Mouse (Mus musculus): ENCODE measurements around the gene Ankrd54. TPM values are rescaled to one million over a fixed set of nuclear protein-coding genes. Genes with fewer than 3 reads are reported as not detected.
"Not testable (repeated sequence)": the region's sequence is repeated elsewhere in the genome, so short reads cannot be mapped to it uniquely, and the experiment has no call there.

Ankrd54 gene
- polyA plus RNA-seq, 1 experiment from 2014 or later, result 40.9 TPM

DNA sequence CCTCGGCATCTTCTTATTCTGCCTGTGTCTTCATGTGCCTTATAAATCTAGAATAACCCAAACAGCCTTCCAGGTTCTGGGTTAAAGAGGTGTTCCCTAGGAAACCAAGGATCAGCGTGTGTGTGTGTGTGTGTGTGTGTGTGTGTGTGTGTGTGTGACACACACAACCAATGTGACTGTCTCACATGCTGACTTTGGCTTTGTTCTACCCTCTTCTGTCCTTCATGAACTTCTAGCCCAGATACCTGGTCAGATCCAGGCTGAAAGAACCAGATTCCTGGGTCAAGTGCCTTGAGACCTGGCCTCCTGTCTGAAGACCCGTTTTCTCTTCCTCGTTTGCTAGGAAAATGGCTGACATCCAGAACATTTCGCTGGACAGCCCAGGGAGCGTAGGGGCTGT, 21.1 kb downstream of the Ankrd54 start, which contains the start of gene Galr3:
Galr3 (plus strand) TSS at position 301 of the 400 bp plus-strand sequence.
- no peak within 1 kb of the TSS; the same call in 1 of the 2 replicates for H3K9ac ChIP-seq (ENCODE audit: low read depth, low read length)
- 64% methylated on average over 6 of the region's 6 CpGs for WGBS (ENCODE audit: insufficient replicate concordance)
- no peaks in the 10 kb centered on the region for H3K36me3 ChIP-seq (ENCODE audit: control insufficient read depth, insufficient read depth)
- H3K4me3 ChIP-seq (ENCODE audit: low read depth, low read length), result peak within 1 kb of the TSS; percentile 51
- ATAC-seq (ENCODE audit: low read depth), result no peak
- peaks cover 25% of the 10 kb centered on the region for H3K4me1 ChIP-seq (ENCODE audit: control insufficient read depth, low read depth, low read length)
- no peak within 1 kb of the TSS for H3K27ac ChIP-seq (ENCODE audit: low read length)
- H3K27me3 ChIP-seq (ENCODE audit: control insufficient read depth, insufficient read depth, low read depth, low read length), result peaks cover 38% of the 10 kb centered on the region
- no peaks in the 10 kb centered on the region for H3K9me3 ChIP-seq (replicated peaks; ENCODE audit: control insufficient read depth, low read length)
- peak within 1 kb of the TSS; percentile 76 for H3K4me2 ChIP-seq (ENCODE audit: low read depth, low read length)

DNA sequence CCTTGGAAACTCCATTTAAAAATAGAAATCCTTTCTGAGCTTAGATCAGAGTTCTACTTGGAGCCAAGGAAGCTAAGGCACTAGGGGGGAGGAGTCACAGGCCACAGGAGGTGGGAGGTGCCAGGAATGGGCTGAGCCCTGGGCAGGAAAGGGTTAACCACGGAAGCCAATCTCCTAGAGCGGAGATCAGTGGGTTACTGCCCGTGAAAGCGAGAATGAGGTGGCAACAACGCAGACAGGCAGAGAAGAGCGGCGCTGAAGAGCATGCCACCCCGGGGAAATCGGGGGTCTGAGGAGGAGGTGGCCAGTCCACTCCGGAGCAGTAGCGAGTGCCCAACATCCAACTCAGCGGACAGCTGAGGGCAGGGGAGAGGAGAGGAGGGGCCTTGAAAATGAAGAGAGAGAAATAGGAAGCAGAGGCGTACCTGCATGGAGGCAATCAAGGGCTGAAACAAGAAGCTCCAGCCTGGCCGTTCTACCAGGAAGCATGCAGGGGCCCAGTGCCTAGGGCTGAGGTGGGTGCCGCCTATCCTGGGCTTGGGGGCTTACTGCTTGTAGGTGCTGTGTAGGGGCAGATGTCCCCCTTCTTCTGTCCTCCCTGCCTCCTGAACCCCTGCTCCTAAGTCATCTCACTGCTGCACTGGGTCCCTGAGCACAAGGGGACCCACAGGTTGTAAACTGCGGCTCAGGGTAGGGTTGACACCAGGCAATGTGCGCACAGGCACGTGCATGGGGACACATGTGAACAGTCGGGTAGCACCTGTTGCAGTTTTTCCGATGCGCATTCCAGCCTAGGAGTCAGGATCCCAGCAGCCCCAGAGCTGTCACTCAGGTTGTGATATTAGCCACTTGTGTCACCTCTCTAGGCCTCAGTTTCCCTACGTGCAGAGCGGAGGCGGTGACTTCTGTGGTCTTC, 21.9 kb downstream of the Ankrd54 start:
- H3K36me3 ChIP-seq (ENCODE audit: control insufficient read depth, insufficient read depth), result no peaks in the 10 kb centered on the region
- WGBS (ENCODE audit: insufficient replicate concordance), result 10% methylated on average over 24 of the region's 24 CpGs
- peak overlapping the region; percentile 49 for H3K4me2 ChIP-seq (ENCODE audit: low read depth, low read length)
- H3K4me1 ChIP-seq (ENCODE audit: control insufficient read depth, low read depth, low read length), result peaks cover 25% of the 10 kb centered on the region
- H3K9me3 ChIP-seq (replicated peaks; ENCODE audit: control insufficient read depth, low read length), result no peaks in the 10 kb centered on the region
- no peak for ATAC-seq (ENCODE audit: low read depth)
- H3K9ac ChIP-seq (ENCODE audit: low read depth, low read length), result no peak overlapping the region
- H3K4me3 ChIP-seq (ENCODE audit: low read depth, low read length), result peak overlapping the region; percentile 30
- no peak overlapping the region for H3K27ac ChIP-seq (ENCODE audit: low read length)
- H3K27me3 ChIP-seq (ENCODE audit: control insufficient read depth, insufficient read depth, low read depth, low read length), result peaks cover 38% of the 10 kb centered on the region

DNA sequence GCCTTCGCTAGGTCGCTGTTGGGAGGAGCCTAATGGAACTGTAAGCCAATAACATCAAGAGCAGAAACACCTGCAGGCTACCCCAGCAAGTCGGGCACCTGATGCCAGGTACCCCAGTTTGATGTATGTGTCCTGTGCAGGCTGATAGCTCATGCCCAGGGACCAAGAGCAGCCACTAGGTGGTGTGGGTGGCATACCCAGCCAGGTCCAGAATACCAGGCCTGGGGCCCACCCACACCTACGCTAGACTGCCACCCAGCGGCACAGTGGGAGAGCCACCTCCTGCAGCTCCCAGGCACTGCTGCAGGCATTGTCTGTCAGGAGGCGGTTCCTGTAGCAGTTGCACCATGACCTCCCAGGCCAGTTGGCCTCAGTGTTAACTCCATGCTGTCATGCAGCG, 23.8 kb downstream of the Ankrd54 start:
- Histone ChIP-seq H3K9ac (ENCODE audit: low read depth, low read length) (no peak overlapping the region), H3K27ac (ENCODE audit: low read length) (no peak overlapping the region), H3K4me3 (ENCODE audit: low read depth, low read length) (no peak overlapping the region), H3K36me3 (ENCODE audit: control insufficient read depth, insufficient read depth) (no peaks in the 10 kb centered on the region), H3K9me3 (replicated peaks; ENCODE audit: control insufficient read depth, low read length) (no peaks in the 10 kb centered on the region), H3K4me1 (ENCODE audit: control insufficient read depth, low read depth, low read length) (peaks cover 23% of the 10 kb centered on the region), H3K4me2 (ENCODE audit: low read depth, low read length) (no peak overlapping the region), H3K27me3 (ENCODE audit: control insufficient read depth, insufficient read depth, low read depth, low read length) (peaks cover 30% of the 10 kb centered on the region)
- 10% methylated on average over 7 of the region's 7 CpGs for WGBS (ENCODE audit: insufficient replicate concordance)
- ATAC-seq (ENCODE audit: low read depth), result peak; percentile 78

DNA sequence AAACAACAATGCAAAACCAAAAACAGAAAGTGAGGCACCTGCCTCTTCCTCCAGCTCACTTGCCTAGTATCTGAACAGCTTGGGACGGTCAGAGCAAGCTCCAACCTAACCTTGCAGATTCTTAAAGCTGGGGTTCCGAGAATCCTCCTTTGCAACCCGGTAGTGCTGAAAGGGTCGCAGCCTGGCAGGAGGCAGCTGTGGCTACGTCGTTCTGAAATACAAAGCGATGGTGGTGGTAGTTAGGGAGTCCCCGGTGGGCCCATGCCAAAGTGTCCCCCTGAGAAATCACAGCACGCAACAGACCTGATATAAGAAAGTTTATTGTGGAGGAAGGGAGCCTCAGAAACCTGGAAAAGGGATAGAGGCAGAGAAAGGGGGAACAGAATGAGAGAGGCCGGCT, 24.4 kb downstream of the Ankrd54 start:
- H3K4me3 ChIP-seq (ENCODE audit: low read depth, low read length), result no peak overlapping the region
- H3K27me3 ChIP-seq (ENCODE audit: control insufficient read depth, insufficient read depth, low read depth, low read length), result peaks cover 25% of the 10 kb centered on the region
- no peak overlapping the region for H3K9ac ChIP-seq (ENCODE audit: low read depth, low read length)
- ATAC-seq (ENCODE audit: low read depth), result no peak
- no peak overlapping the region for H3K27ac ChIP-seq (ENCODE audit: low read length)
- peak overlapping the region; percentile 57; the same call in 1 of the 2 replicates for H3K4me2 ChIP-seq (ENCODE audit: low read depth, low read length)
- no peaks in the 10 kb centered on the region for H3K36me3 ChIP-seq (ENCODE audit: control insufficient read depth, insufficient read depth)
- WGBS (ENCODE audit: insufficient replicate concordance), result 58% methylated on average over 10 of the region's 10 CpGs
- H3K9me3 ChIP-seq (replicated peaks; ENCODE audit: control insufficient read depth, low read length), result no peaks in the 10 kb centered on the region
- peaks cover 23% of the 10 kb centered on the region for H3K4me1 ChIP-seq (ENCODE audit: control insufficient read depth, low read depth, low read length)

DNA sequence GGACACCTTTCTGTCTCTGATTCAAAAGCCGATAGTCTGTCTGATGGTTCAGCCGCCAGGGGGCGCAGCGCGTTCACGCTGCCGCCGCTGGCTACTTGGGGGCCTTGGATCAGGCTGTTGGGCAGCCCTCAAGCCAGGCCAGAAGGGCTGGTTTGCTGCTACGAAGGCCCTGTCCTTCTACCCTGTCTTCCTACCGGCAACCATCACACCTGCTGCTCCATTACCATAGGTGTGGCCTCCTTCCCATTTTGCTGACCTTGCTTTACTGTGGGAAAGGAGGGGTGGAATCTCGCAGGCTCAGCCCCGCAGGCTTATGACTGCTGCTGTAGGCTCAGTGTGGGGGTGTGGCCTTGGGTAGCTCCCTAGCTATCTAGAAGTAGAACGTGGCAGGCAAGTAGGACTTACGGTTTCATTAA, 24.8 kb downstream of the Ankrd54 start:
- peak; percentile 33 for ATAC-seq (ENCODE audit: low read depth)
- H3K4me1 ChIP-seq (ENCODE audit: control insufficient read depth, low read depth, low read length), result peaks cover 23% of the 10 kb centered on the region
- WGBS (ENCODE audit: insufficient replicate concordance), result 5% methylated on average over 14 of the region's 14 CpGs
- peak overlapping the region; percentile 25; the same call in 1 of the 2 replicates for H3K4me3 ChIP-seq (ENCODE audit: low read depth, low read length)
- H3K27ac ChIP-seq (ENCODE audit: low read length), result no peak overlapping the region
- peaks cover 20% of the 10 kb centered on the region for H3K27me3 ChIP-seq (ENCODE audit: control insufficient read depth, insufficient read depth, low read depth, low read length)
- H3K4me2 ChIP-seq (ENCODE audit: low read depth, low read length), result peak overlapping the region; percentile 57
- H3K9ac ChIP-seq (ENCODE audit: low read depth, low read length), result no peak overlapping the region
- H3K9me3 ChIP-seq (replicated peaks; ENCODE audit: control insufficient read depth, low read length), result no peaks in the 10 kb centered on the region
- no peaks in the 10 kb centered on the region for H3K36me3 ChIP-seq (ENCODE audit: control insufficient read depth, insufficient read depth)

DNA sequence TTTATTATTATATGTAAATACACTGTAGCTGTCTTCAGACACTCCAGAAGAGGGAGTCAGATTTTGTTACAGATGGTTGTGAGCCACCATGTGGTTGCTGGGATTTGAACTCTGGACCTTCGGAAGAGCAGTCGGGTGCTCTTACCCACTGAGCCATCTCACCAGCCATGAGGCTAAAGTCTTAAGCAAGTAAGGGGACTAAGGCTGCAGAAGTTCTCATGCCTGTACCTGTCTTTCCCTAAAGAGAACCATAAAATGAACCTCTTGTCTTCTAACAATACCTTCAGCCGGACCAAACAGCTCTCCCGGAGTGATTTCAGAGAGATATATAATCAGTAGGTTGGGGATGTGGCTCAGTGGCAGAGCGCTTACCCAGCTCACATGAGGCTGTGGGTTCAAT, 30.8 kb downstream of the Ankrd54 start:
- Histone ChIP-seq H3K4me1 (ENCODE audit: control insufficient read depth, low read depth, low read length) (peaks cover 10% of the 10 kb centered on the region), H3K27me3 (ENCODE audit: control insufficient read depth, insufficient read depth, low read depth, low read length) (peaks cover 51% of the 10 kb centered on the region)
- H3K9me3 ChIP-seq (replicated peaks; ENCODE audit: control insufficient read depth, low read length); H3K9ac ChIP-seq (ENCODE audit: low read depth, low read length); ATAC-seq (ENCODE audit: low read depth); H3K4me3 ChIP-seq (ENCODE audit: low read depth, low read length); H3K27ac ChIP-seq (ENCODE audit: low read length); H3K4me2 ChIP-seq (ENCODE audit: low read depth, low read length); H3K36me3 ChIP-seq (ENCODE audit: control insufficient read depth, insufficient read depth): not testable (repeated sequence)
- 72% methylated on average over 5 of the region's 5 CpGs for WGBS (ENCODE audit: insufficient replicate concordance)

DNA sequence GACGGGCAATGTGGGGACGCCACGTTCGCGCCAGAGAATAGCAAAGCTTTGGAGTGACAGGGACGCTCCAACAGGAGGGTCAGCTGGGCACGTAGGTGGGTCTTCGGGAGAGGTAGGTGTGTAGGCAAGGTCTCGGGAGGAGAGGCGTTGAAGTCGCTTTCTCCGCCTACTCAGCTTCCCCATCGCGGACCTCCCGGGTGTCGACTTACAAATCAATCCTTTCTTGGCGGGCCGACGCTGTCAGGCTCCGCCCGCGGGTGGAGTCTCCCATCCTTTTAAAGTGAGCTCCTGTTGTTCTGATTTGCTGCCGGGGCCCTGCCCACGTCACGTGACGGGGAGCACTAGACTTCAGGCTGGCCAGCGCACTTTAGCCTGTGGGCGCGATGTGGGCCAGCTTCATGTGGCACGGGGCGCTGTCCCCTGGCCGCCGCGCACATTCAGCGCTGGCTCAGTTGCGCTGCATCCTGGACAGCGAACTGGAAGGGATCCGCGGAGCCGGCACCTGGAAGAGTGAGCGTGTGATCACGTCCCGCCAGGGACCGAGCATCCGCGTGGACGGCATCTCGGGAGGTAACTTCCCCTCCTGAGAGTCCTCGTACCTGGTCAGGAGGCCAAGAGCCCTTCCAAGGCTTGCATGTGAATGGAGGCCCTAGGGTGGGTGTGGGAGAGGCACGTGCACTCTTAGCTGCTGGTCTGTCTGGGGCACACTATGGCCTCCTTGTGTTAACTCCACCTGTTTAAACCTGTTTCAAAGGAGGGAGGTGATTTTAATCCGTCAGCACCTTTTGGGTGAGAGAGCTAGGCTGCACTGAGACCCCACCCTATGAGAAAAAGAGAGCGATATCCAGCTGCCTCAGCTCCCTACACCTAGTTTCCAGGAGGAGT, 31.9 kb downstream of the Ankrd54 start:
- ATAC-seq (ENCODE audit: low read depth), result peak; percentile 76
- Histone ChIP-seq H3K9ac (ENCODE audit: low read depth, low read length) (peak overlapping the region; percentile 58), H3K36me3 (ENCODE audit: control insufficient read depth, insufficient read depth) (no peaks in the 10 kb centered on the region), H3K27ac (ENCODE audit: low read length) (peak overlapping the region; percentile 57; the same call in 1 of the 2 replicates), H3K9me3 (replicated peaks; ENCODE audit: control insufficient read depth, low read length) (no peaks in the 10 kb centered on the region), H3K4me1 (ENCODE audit: control insufficient read depth, low read depth, low read length) (peaks cover 12% of the 10 kb centered on the region), H3K4me2 (ENCODE audit: low read depth, low read length) (peak overlapping the region; percentile 75), H3K4me3 (ENCODE audit: low read depth, low read length) (peak overlapping the region; percentile 67), H3K27me3 (ENCODE audit: control insufficient read depth, insufficient read depth, low read depth, low read length) (peaks cover 60% of the 10 kb centered on the region)
- 2% methylated on average over 52 of the region's 52 CpGs for WGBS (ENCODE audit: insufficient replicate concordance)

DNA sequence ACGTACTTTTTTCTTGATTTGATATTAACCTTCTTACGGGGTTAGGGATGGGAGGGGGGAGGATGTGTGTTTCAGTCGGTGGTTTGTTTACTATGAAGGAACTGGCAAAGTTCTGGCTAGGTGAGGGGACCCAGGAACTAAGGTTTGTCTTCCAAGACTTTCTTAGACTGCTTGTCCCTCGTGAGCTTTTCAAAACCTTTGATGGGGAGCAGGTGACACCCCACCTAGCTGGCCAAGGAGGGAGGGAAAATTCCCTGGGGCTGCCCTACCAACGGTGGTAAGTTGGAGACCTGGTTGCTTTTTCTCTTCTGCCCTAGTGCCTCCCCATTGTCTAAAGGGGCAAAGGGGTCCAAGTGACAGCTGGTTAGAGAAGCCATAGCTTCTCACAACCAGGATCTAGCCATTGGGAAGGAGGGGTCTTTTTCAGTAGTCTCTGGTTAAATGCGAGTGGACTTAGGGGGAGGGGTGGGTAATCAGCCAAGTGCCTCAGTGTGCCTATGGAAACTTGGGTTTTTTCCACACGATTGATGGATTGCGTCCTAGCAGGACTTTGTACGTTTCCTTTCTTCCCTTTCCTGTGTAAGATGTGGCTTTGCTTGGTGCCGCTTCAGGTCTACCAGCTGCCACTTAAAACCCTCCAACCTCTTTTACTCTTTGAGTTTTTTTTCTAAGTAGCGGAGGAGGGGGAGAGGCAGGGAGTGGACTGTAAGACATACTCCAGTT, 33.0 kb downstream of the Ankrd54 start:
- H3K27ac ChIP-seq (ENCODE audit: low read length), result peak overlapping the region; percentile 49

More for the DNA sequence above, 33.0 kb downstream of the Ankrd54 start:
- Histone ChIP-seq H3K27me3 (ENCODE audit: control insufficient read depth, insufficient read depth, low read depth, low read length) (peaks cover 69% of the 10 kb centered on the region), H3K4me2 (ENCODE audit: low read depth, low read length) (peak overlapping the region; percentile 75), H3K4me1 (ENCODE audit: control insufficient read depth, low read depth, low read length) (peaks cover 15% of the 10 kb centered on the region), H3K9ac (ENCODE audit: low read depth, low read length) (peak overlapping the region; percentile 54), H3K36me3 (ENCODE audit: control insufficient read depth, insufficient read depth) (no peaks in the 10 kb centered on the region), H3K4me3 (ENCODE audit: low read depth, low read length) (peak overlapping the region; percentile 67), H3K9me3 (replicated peaks; ENCODE audit: control insufficient read depth, low read length) (no peaks in the 10 kb centered on the region)
- 10% methylated on average over 11 of the region's 11 CpGs for WGBS (ENCODE audit: insufficient replicate concordance)
- ATAC-seq (ENCODE audit: low read depth), result no peak
